Comparison of ENCODE assay signal across 10 mouse cellular contexts in the genomic region with DNA sequence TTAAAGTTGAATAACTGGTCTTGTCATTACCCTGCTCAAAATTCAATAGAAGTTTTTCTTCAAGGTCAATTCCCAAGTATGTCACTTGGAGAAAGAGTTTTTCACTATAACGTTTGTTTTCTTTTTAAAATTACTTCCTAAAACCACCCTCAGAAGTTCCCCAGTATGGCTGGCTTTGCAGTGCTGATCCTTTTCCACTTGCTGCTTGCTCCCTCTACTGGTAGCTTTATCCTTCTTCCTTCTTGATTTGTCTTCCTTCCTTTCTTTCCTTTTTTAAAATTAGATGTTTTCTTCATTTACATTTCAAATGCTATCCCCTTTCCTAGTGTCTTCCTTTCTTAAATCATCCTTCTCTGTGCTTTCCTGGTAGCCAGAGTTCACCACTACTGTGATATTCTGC.
A peak's percentile ranks its signal among the peaks of the same experiment; 100 is the strongest.
DNase-seq lines count a peak whose midpoint lies in the region; ATAC-seq and TF ChIP-seq lines count a peak whose summit lies in the region.
"Had no signal": no experiment of that assay in that cellular context is flagged by ENCODE, and none has a peak within 500 bp of the region (broad histone marks: within the 10 kb centered on the region; RNA-seq: fewer than 3 reads in every experiment).

No protein-coding gene starts in this region.

- no peaks in the 10 kb centered on the region for H3K36me3 ChIP-seq in CH12.LX (replicated peaks in 1 of 2; ENCODE audit: control insufficient read depth in 1 of 2, insufficient read depth in 1 of 2, low read length in 1 of 2)
- no peaks in the 10 kb centered on the region for H3K36me3 ChIP-seq in embryonic facial prominence, embryonic 14.5 days (ENCODE audit: control insufficient read depth, insufficient read depth, low read length)
- no peaks in the 10 kb centered on the region for H3K36me3 ChIP-seq in midbrain, embryonic 13.5 days
- H3K36me3 ChIP-seq: heart, embryonic 15.5 days; stomach, embryonic 15.5 days had no signal

- no peak overlapping the region for H3K4me3 ChIP-seq in CH12.LX (replicated peaks in 1 of 3; ENCODE audit: low read depth in 2 of 3, low read length in 2 of 3, poor library complexity in 1 of 3)
- no peak overlapping the region for H3K4me3 ChIP-seq in embryonic facial prominence, embryonic 14.5 days (ENCODE audit: low read depth, low read length)
- H3K4me3 ChIP-seq in midbrain, embryonic 13.5 days (replicated peaks) = no peak overlapping the region
- H3K4me3 ChIP-seq: heart, embryonic 15.5 days; stomach, embryonic 15.5 days had no signal

- H3K27me3 ChIP-seq in CH12.LX (replicated peaks) = no peaks in the 10 kb centered on the region
- H3K27me3 ChIP-seq in embryonic facial prominence, embryonic 14.5 days (replicated peaks; ENCODE audit: control insufficient read depth, insufficient read depth, low read length) = no peaks in the 10 kb centered on the region
- H3K27me3 ChIP-seq in midbrain, embryonic 13.5 days = no peaks in the 10 kb centered on the region
- H3K27me3 ChIP-seq: heart, embryonic 15.5 days; stomach, embryonic 15.5 days had no signal

- TF ChIP-seq EP300 in CH12.LX (IDR thresholded peaks at IDR 0.05; ENCODE audit: low read length) = no peak

- dilution Hi-C loops in CH12.LX (cut with MboI; ENCODE audit: extremely low pct_ligation_motif_present, extremely low pct_unique_long_range_greater_than_20kb, low sequenced_read_pairs) = no loop called here

- TF ChIP-seq POLR2A in CH12.LX (IDR thresholded peaks at IDR 0.05; ENCODE audit: low read depth, low read length) = no peak

- peak in 1 of 2 experiments; percentile 69; a peak in 2 of 4 replicates for TF ChIP-seq CTCF in CH12.LX (conservative IDR thresholded peaks at IDR 0.05 in 1 of 2, IDR thresholded peaks at IDR 0.05 in 1 of 2; ENCODE audit: low read depth in 2 of 2, low read length in 2 of 2)

- in situ Hi-C loops in CH12.LX (cut with MboI; ENCODE audit: low pct_ligation_motif_present, low pct_unique_long_range_greater_than_20kb, low sequenced_read_pairs) = no loop called here

- H3K27ac ChIP-seq in CH12.LX (ENCODE audit: insufficient read depth, low read depth) = no peak overlapping the region
- H3K27ac ChIP-seq in embryonic facial prominence, embryonic 14.5 days (replicated peaks; ENCODE audit: low read depth, low read length) = no peak overlapping the region
- no peak overlapping the region for H3K27ac ChIP-seq in midbrain, embryonic 13.5 days
- H3K27ac ChIP-seq: heart, embryonic 15.5 days; stomach, embryonic 15.5 days had no signal

- H3K79me2 ChIP-seq in CH12.LX (replicated peaks; ENCODE audit: control insufficient read depth, extremely low read depth, insufficient read depth, poor library complexity, severe bottlenecking) = no peaks in the 10 kb centered on the region

- peak; percentile 69 for TF ChIP-seq RAD21 in CH12.LX (IDR thresholded peaks at IDR 0.05; ENCODE audit: low read depth, low read length)

- peak; percentile 16 for DNase-seq in kidney, adult 9 months
- no peak for DNase-seq in kidney, adult 11 months
- peak; percentile 39 for DNase-seq in 416B (ENCODE audit: low read depth)
- peak; percentile 35 for DNase-seq in CH12.LX (ENCODE audit: extremely low read depth)
- peak; percentile 43 for DNase-seq in embryonic facial prominence, embryonic 14.5 days (ENCODE audit: low spot score)
- DNase-seq in adrenal gland, postnatal 14 days = no peak
- DNase-seq: adrenal gland, postnatal 25 days had no signal

- H3K4me1 ChIP-seq in CH12.LX (ENCODE audit: control insufficient read depth in 1 of 2, insufficient read depth in 2 of 2) = no peaks in the 10 kb centered on the region
- no peaks in the 10 kb centered on the region for H3K4me1 ChIP-seq in embryonic facial prominence, embryonic 14.5 days (ENCODE audit: control insufficient read depth, insufficient read depth, low read length)
- H3K4me1 ChIP-seq in midbrain, embryonic 13.5 days (replicated peaks) = no peaks in the 10 kb centered on the region
- H3K4me1 ChIP-seq: heart, embryonic 15.5 days; stomach, embryonic 15.5 days had no signal

- 7% methylated on average over 1 of the region's 1 CpGs for WGBS in embryonic facial prominence, embryonic 14.5 days
- WGBS in midbrain, embryonic 13.5 days = 20% methylated on average over 1 of the region's 1 CpGs

- no peak for ATAC-seq in embryonic facial prominence, embryonic 14.5 days (ENCODE audit: low read depth)
- ATAC-seq in midbrain, embryonic 13.5 days = no peak

- H3K9me3 ChIP-seq in CH12.LX (replicated peaks; ENCODE audit: low read length) = no peaks in the 10 kb centered on the region
- no peaks in the 10 kb centered on the region for H3K9me3 ChIP-seq in embryonic facial prominence, embryonic 14.5 days (ENCODE audit: control insufficient read depth, low read length)
- H3K9me3 ChIP-seq in midbrain, embryonic 13.5 days = no peaks in the 10 kb centered on the region
- H3K9me3 ChIP-seq: heart, embryonic 15.5 days; stomach, embryonic 15.5 days had no signal

- H3K4me2 ChIP-seq in CH12.LX (ENCODE audit: insufficient read depth, low read depth, poor library complexity, severe bottlenecking) = no peak overlapping the region; the same call in 1 of the 2 replicates
- H3K4me2 ChIP-seq in embryonic facial prominence, embryonic 14.5 days (ENCODE audit: low read depth, low read length) = no peak overlapping the region
- no peak overlapping the region for H3K4me2 ChIP-seq in midbrain, embryonic 13.5 days (replicated peaks)
- H3K4me2 ChIP-seq: heart, embryonic 15.5 days; stomach, embryonic 15.5 days had no signal

- no peak overlapping the region for H3K9ac ChIP-seq in CH12.LX (ENCODE audit: insufficient read depth, low read depth)
- H3K9ac ChIP-seq in embryonic facial prominence, embryonic 14.5 days (ENCODE audit: low read depth, low read length) = no peak overlapping the region
- H3K9ac ChIP-seq in midbrain, embryonic 13.5 days (replicated peaks) = no peak overlapping the region
- H3K9ac ChIP-seq: heart, embryonic 15.5 days; stomach, embryonic 15.5 days had no signal

TF ChIP-seq in CH12.LX, 34 proteins besides CTCF, POLR2A, EP300 and RAD21:
- no peak for TF ChIP-seq BHLHE40 (IDR thresholded peaks at IDR 0.05; ENCODE audit: low read depth, low read length)
- peak; percentile 59 for TF ChIP-seq SMC3 (IDR thresholded peaks at IDR 0.05; ENCODE audit: low read depth, low read length)

Comparison
In these comparisons a context has a peak if more than half of its experiments do, and no peak if none do; other contexts are left out.
1. DNase-seq: peak in kidney, adult 9 months (single experiment), 416B (single experiment), CH12.LX (single experiment) and embryonic facial prominence, embryonic 14.5 days (single experiment); none in kidney, adult 11 months (single experiment) and adrenal gland, postnatal 14 days (single experiment).